Mouse (Mus musculus): ENCODE data around the gene Tas2r119.

- TF ChIP-seq CTCF (IDR thresholded peaks at IDR 0.05; ENCODE audit: borderline replicate concordance, insufficient read depth, low read depth, low read length) = no peak
- TF ChIP-seq POLR2A (IDR thresholded peaks at IDR 0.05; ENCODE audit: borderline replicate concordance, insufficient read depth, low read length) = no peak
These were observed 27.8 kb downstream of the Tas2r119 start for GRCm38 (mm10) chr15:32204908-32205307.

All from cerebellum, adult 2 months (tissue).